Mouse (Mus musculus) CH12F3 (cell line): Measurements from ENCODE around the gene Gm17349.

Experiments
- in situ Hi-C: fragments of 300-500 bp; cut with MboI; formaldehyde crosslinking; loops from 2 replicates; pipeline ENCODE4 v1.14.3; 2020; ENCODE audit warnings: low sequenced_read_pairs

Gm17349 gene

DNA sequence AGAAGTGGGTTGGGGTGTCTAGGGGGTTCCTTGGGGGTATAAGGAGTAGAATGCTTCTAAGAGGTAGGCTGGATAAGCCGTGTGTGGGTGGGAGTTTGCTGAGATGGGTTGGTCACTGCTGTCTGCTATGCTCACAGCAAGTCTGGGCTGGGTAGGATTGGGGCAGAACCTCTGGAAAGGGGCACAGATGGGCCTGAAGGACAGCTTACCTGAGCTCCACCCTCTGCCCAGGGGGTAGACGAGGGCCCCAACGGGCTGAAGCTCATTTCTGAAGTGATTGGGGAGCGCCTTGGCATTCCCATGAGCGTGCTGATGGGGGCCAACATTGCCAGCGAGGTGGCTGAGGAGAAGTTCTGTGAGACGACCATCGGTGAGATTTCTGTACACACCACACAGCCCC, 14.6 kb upstream of the Gm17349 start:
- in situ Hi-C loops: loop anchor here (10.0 kb wide), 1 partner anchor 175 kb away; no protein-coding TSS in a partner anchor

DNA sequence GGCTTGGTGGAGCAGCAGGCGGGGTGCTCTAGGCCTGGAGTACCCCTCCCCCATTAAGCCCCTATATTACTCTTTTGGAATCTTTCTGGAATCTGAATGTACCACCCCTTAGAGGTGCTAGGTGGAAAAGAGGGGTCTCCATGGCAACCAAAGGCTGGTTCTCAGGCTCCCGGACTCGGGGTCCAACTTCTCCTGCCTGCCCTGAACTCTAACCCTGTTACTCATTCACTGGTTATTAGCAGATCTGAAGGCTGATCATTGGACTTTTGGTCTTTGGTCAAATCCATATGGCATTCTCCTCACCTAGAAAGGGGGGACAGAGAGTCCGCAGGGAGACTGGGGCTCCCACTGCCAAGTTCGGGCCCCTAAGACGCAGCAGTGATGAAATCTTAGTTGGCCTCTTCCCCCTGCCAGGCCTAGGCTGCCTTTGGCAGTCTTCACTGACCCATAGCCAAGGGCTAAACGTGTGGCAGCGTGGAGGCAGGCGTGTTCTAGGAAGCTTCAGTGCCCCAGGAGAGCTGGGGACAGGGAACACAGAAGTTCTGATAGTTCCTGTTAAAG, 13.3 kb upstream of the Gm17349 start:
- in situ Hi-C loops: no loop called here

DNA sequence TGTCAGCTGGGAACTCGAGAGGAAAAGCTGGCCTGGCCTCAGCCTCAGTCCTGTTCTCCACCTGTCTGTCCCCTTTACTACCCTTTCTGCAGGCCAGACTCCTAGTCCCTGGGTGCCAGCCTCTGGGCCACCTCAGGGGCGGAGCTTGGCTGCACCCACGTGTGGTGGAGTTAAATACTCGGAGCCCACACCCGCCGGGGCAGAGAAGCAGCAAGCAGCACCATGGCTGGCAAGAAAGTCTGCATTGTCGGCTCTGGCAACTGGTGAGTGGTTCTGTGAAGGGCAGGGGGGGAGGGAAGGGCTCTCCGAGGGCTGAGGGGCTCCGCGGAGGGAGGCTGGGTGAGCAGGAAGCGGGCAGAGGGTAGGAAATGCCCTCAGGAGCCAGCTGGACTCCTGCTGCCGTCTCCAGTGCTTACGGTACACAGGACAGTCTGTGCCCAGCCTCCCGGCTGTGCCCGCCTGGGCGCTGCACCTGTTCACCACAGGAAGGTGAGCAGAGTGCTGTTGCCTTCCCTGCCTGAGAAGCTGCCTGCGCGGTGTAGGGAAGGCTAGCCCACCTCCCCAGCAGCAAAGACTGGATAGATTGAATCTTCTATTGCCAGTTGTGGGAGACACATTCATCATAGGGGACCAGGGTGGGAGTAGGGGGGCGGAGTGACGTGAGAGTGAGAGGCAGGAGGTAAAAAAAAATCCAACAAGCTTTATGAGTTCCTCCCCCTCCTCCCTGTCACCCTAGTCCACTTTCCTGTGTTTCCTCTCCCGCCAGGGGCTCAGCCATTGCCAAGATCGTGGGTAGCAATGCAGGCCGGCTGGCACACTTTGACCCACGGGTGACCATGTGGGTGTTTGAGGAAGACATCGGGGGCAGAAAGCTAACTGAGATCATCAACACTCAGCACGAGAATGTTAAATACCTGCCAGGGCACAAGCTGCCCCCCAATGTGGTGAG, 12.4 kb upstream of the Gm17349 start, which contains the start of gene Gpd1:
Gene Gpd1, plus strand, starts transcription at position 130 of the 949 bp plus-strand sequence.
- in situ Hi-C loops: no loop called here

DNA sequence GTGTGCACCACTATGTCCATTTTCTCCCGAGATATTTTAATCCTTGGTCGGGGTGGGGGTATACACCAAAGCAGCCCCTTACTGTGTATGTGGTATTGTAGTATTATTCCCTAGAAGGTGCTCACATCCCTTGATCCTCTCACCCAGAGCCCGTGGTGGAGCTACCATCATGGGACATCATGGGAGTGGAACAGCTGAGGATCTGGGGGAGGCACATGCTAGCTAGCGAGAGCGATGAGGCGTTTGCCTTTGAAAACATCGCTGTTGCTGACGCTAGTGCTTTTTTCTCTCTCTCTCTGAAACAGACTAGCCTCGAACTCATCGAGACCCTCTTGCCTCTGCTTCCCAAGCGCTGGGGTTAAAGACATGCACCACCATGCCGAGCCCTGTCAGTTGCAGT, 11.5 kb upstream of the Gm17349 start:
- in situ Hi-C loops: no loop called here

DNA sequence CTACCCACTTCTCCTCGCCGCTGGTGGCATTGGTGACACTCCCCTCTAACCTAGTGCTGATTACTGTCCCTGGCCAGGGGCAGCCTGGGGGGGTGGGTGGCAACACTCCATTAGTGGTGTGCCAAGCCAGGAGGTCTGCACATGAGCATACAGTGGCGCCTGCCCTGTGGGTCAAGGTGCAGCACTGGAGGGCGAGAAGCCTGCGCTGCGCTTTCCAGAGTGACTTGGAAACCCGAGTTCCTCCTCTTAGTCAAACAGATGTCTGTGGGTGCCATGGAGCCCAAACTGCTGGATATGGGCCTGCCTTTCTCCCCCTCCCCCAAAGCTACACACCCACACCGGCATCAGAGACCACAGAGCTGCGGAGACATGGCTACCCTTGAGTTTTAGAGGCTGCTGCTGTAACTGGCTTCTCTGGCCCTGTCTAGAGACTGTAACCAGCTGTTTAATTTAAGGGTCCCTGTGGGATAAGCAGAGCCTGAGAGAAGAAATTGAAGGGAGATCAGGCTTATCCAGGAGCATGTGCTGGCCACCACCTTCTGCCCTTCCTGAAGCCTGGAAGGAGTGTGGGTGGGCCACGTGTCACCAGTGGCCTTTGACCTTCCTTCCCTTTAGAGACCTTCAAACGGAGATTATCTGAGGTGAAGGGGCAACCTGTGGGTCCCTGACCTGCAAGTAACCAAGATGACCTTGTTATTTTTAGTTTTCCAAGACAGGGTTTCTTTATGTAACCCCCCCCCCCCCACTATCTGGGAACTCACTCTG, 10.9 kb upstream of the Gm17349 start:
- in situ Hi-C loops: no loop called here

DNA sequence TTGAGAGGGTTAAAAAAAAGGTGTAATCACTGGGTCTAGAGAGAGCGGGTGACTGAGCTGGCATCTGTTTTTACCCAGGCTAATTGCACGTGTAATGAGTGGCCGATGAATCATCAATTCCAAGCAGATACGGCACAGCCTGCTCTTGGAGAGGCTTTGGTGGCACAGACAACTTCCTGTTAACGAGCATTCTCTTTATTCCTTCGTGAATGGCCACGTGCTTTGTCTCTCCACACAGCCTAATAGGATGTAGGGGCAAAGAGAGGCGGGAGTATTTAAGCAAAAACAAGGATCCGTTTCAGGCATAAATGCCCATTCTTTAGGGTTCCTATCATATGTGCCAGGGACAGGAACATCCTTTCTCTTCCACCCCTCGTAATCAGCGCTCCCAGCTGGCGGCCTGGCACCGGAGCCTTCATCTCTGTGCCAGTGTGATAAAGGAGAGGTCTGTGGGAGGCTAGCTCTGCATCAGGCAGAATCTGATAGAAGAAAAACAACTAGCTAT, 10.1 kb upstream of the Gm17349 start:
- in situ Hi-C loops: no loop called here

DNA sequence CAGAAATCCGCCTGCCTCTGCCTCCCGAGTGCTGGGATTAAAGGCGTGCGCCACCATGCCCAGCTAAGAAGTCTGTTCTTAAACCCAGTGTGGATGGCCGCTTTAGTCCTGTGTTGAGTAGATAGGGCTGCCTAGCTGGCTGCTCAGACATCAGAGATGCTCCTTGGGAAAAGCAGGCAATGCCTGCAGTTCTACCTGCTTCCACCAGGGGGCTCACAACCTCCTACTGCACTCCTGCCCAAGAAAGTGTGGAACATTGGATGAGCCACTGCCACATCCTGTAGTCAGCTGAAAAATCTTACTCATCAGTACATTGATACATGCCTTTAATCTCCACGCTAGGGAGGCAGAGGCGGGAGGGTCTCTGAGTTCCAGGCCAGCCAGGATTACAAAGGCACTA, 9.6 kb upstream of the Gm17349 start:
- in situ Hi-C loops: no loop called here

DNA sequence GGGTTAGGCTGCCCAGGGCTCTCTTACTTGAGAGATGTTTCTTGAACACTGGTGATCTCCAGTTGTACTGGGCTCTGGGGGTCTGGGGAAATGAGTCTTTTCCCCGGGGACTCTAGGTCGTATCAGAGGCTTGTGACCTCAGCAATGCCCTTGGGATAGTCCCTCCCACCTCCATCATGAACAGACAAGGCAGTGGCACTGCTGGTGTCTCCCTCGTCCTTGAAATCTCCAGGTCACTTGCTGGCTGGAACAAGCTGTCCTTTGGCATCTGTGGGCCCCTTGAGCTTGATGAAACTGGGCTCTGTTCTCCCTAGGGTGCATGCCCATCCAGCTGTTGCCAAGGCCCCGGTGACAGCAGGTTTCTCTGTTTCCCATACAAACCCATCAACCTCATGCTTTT, 8.9 kb upstream of the Gm17349 start:
- in situ Hi-C loops: no loop called here

DNA sequence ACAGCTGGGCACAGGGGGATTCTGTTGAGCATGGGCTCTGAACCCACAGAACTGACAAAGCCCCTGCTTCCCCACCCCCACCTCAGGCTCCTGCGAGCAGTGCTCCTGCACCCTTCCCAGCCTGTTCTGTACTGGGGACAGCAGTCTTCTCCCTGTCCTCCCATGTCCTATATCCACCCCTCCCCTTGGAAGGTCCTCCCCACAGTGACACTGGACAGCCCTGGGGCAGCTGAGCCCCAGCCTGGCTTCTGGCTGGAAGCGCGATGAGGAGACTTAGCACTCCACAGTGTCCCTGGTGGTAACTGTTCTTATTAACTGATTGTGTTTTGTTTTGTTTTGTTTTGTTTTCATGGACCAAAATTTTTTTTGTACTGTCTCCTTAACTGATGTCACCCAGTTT, 8.3 kb upstream of the Gm17349 start:
- in situ Hi-C loops: no loop called here

DNA sequence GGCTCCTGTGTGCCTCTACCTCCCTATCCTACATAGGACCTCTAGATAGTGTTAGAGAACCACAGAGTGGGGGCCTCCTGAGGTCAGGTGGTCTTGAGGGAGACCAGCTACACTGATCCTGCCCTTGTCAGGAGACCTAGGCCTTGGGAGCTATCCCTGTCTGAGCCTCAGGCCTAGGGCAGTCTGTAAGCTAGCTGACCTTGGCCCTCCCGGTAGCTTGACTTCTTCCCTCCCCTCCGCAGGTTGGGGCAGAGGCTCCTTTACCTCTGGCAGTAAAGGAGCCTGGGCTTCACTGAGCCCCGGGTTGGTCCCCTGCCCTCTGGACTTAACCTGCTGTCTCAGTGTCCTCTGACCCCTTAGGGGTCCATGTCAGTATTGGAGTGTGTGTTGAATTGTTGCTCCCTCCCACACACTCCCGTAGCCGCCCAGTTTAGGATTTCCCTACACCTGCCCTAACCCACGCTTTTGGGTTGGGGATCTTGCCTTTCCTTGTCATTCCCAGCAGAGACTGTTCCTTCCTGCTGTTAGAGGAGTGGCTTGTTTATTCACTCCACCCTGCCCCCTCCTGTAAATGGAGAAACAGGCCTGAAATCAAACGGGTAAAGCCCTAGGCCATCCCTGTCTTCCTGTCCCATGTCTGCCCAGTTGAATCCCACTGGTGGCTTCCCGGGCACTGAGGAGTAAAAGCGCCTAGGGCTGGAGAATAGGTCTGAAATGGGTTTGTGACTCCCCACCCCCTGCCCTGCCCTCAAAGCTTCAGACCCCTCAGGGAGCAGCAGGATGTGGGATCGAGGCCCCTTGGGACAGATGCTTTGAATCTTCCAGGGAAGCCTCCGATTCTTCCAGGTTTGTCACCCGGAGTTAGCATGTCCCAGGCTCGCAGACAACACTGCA, 7.6 kb upstream of the Gm17349 start:
- in situ Hi-C loops: no loop called here

DNA sequence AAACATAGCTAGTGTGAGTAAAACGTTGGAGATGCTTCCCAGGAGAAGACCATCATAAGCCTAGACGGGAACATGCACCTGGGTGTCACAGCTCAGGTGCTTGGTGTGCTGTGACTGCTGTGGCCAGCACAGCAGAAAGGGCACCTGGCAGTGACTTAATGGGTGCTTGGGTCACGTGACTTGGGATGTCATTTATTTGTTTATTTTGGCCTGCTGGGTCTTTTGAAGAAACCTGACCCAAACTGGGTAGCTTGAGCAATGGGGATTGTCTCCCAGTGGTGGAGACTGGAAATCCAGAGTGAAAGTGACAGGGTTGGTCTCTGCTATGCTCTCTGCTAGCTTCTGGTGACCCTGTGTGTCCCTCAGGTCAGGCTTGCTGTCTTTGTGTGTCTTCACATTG, 6.2 kb upstream of the Gm17349 start:
- in situ Hi-C loops: no loop called here

DNA sequence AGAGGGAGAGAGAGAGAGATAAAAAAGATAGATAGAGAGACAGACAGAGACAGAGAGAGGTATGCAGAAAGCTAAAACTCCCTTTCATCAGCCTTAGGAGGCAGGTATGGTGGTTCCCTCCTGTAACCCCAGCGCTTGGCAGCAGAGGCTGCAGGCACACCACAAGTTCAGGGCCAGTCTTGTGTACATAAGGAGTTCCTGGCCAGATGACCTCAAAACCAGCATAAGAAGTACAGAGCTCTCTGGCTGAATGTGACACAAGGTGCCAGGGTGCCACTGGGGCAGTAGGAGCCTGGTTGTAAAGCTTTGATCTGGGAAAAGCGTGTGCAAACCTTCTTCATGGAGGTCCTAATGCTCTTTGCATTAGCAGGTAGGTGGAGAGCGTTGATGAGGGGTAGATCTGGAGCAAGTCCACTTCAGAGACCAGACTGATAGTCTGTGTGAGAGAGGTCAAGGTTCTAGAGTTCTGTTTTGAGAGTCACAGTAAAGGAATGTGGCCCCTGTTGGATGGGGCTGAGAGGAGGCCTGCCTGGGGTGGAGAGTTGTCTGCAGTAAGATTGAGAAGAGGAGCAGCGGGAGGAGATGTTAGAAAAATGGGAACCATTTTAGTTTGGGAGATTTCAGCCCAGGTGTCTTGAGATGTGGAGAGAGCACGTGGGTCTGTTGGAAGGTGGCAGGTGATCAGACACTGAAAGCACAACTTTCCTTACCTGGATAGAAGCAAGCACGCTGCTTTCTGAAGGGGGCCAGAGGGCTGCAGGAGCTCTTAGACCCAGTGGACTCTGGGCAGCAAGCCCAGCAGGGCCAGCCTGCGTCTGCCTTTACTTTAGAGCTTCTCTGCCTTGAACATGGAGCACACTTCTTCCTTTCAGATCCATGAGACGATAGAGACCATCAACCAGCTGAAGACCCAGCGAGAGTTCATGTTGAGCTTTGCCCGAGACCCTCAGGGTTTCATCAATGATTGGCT, 5.2 kb upstream of the Gm17349 start:
- in situ Hi-C loops: no loop called here

DNA sequence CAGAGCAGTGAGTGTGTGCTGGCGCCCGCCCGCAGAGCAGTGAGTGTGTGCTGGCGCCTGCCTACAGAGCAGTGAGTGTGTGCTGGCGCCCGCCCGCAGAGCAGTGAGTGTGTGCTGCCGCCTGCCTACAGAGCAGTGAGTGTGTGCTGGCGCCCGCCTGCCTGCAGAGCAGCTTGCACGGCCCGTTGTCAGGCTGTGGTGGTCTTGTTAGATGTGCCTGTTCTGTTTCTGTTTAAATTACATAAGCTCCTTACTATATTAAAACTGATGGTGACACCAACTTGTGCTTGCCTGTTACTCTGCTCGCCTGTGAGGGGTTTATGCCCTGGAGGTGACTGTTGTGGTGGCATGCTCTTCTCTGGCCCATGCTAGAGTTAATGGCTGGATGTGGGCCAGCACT, 2.9 kb upstream of the Gm17349 start:
- in situ Hi-C loops: no loop called here

DNA sequence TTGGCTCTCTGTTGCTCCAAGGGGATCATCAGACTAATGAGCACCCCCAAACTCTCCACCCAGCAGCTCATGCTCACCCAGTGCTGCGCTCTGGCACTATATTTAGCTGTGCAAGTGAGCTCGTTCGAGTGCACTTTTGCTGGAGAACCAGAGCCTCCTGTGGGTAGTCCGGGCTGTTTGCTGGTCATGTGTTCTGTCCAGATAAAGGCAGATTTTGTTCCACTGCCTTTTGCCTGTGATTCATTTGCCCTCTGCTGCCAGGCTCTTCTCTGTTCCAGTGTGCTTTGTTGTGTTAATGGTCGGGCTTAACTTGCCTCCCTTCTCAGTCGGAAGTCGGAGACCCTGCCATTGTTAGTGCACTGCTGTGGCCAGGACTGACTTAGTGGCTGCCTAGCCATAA, 409 bp downstream of the Gm17349 start:
- in situ Hi-C loops: no loop called here

DNA sequence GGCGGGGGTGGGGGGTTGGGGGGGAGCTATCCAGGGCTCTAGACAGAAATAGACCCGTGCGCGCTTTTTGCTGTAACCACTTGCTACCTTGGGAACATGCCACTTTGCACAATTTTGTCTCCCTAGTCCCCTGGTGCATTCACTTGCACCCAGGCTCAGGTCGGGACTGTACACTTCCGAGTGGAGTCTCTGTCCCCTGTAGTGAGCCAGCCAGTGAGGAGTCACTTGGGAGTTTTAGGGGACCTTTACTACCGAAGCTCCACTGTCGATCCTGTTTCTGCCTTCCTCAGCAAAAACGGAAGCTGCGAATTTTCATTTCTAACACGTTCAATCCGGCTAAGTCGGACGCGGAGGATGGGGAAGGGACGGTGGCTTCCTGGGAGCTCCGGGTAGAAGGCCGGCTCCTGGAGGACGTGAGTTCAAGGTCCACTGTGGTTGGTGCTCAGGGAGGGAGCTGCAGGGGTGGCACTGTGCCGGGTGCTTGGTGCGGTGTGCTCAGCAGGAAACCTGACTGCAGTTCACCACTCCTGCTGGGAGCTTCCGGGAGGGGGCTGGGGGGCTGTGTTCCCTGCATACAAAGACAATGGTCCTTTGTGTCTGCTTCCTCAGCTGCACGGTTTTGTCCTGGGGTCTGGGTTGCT, 1.1 kb downstream of the Gm17349 start:
- in situ Hi-C loops: no loop called here

DNA sequence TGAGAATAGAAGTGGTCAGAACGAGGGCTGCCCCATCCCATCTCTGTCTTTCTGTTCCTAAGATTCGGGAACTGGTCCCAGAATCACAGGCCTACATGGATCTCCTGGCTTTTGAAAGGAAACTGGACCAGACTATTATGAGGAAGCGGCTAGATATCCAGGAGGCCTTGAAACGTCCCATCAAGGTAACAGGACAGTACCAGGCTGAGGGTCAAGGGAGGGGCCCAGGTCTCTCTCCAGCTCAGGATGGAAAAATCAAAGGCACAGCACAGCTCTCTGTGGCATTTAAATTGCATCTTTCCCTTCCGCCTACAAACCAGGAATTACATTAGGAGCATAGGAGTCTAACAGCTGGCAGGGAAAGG, 1.6 kb downstream of the Gm17349 start:
- in situ Hi-C loops: no loop called here

DNA sequence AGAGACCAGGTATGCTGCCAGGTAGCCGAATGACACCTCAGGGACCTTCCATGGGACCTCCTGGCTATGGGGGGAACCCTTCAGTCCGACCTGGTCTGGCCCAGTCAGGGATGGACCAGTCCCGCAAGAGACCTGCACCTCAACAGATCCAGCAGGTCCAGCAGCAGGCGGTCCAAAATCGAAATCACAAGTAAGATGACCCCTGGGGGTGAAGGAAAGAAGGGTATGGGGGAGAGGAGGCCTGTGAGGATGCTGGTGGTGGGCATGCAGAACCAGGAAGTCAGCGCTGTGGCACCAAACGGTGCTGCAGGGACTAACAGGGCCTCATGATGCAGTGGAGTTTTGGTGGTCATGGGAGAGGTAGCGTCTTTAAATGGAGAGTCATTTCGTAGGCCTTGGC, 2.2 kb downstream of the Gm17349 start:
- in situ Hi-C loops: no loop called here

DNA sequence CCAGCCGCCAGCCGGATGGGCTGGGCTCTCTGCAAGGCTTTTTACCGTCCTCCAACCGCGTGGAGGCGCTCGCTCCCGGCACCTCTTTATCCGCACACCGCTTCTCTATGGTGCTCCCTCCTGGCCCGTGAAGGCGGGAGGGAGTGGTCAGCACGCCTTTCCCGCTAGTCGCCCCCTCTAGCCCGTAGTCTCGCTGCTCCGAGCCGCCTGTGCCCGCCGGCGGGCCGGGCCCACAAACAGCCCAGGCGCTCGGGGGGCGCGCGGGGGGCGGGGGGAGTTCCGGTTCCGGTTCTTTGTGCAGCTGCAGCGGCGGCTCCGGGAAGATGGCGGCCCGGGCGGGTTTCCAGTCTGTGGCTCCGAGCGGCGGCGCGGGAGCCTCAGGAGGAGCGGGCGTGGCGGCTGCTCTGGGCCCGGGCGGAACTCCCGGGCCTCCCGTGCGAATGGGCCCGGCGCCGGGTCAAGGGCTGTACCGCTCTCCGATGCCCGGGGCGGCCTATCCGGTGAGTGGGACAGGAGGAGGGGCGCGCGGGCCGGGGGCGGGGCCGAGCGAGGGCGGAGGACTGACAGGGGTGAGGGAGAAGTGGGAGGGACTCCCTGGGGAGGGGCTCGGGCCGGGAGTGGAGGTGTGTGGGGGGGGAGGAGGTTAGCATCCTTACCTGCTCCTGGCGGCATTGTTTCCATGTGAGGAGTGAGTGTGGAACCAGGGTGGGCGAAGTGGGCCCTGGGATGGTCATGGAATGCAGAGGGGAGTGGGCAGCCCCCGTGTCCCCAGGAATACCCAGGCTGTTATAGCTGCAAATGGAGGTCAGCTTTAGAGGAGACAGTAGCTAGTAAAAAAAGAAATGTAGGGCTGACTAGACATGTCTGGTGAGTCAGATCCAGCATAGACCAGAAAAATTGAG, 3.0 kb downstream of the Gm17349 start, which contains the start of gene Smarcd1:
Gene Smarcd1, plus strand, starts transcription at position 131 of the 902 bp plus-strand sequence.
- in situ Hi-C loops: no loop called here
